Mouse (Mus musculus) gastrocnemius, adult 18-20 months (tissue): ENCODE measurements around the gene Syvn1. TPM values are rescaled to one million over a fixed set of nuclear protein-coding genes. Genes with fewer than 3 reads are reported as not detected.

Experiments
- DNase-seq: peaks from one replicate; pipeline ENCODE4 v3.0.0; 2021; ENCODE audit warnings: low spot score
- long read RNA-seq, 2 experiments: library from polyadenylated mRNA; stranded (forward); transcript quantifications; one replicate each; pipeline ENCODE4 v2.0.0; 2021
- total RNA-seq, 2 experiments: library from RNA; stranded (reverse); gene quantifications; 2 replicates each; pipeline ENCODE4 v1.2.3; 2021

The Syvn1 gene
- 10 to 100 TPM; 18.4 to 20.5 TPM for total RNA-seq
- long read RNA-seq, experiment 1, transcript Syvn1-204 (16 exons, 3,464 nt) = major isoform, 8 of 17 reads
- long read RNA-seq, experiment 1, partial matches to known transcripts = 5 of 17 reads
- long read RNA-seq, experiment 1, other reads (novel, unspliced or antisense) = 4 of 17 reads
- long read RNA-seq, experiment 2, transcript Syvn1-204 (16 exons, 3,464 nt) = major isoform, 18 of 24 reads
- long read RNA-seq, experiment 2, partial matches to known transcripts = 4 of 24 reads
- long read RNA-seq, experiment 2, other reads (novel, unspliced or antisense) = 2 of 24 reads

DNA sequence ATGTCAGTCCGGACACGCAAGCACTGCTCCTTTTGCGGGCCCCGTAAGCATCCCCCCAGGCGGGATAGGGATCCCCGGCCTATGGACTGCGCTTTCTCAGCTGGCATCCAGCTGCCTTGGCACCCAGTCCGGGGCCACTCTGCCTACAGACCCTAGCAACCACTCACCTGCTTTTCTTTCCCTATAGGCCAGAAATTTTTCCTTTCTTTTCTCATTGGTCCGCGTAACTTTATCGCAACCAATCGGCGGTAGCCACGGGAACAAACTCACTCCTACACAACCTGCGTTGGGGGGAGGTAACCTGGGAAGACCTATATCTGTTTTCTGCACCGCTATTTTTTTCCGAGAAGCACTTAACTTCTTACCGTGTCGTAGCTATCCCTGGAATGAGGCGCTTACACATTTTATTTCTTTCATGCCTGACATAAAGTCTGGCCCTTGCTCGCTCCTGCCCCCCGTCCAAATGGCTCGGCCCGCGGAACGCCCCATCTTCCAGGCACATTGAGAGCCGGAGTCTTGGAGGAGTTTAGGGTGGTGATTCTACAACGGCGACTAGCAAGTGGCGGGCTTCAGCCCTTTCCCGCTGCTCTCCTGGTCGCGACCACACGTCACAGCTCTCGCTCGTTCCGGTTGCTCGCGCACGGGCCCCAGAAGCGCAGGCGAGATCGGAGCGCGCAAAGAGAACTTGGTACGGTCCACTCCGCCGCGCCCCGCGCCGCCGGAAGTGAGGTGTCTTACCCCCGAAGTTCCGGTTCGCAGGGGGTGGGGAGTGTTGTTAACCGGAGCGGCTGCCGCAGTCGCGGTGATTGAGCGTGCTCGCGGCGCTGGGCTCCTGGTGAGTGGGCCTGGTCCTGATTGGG is at the start of gene Syvn1:
Gene Syvn1 (plus strand): TSS at position 283 of the 860 bp plus-strand sequence.
- DNase-seq = peak; percentile 92

- DNase-seq = no peak
These were observed 48.2 kb upstream of the Syvn1 start for GRCm38 (mm10) chr19:5998180-5998579.

DNA sequence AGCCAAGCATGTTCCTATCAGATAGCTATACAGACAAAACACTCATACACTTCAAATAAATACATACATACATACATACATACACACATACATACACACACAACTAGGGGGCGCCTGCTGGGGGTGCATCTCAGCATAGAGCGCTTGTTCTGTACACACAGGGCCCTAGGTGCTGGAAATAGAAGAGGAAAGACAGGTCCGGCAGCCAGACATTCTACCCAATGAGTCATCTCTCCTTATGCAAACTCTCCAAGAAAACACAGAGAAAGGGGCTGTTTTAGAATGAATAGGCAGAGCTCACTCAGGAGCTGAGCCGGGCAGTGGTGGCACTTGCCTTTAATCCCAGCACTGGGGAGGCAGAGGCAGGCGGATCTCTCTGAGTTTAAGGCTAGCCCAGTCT is 46.4 kb upstream of the Syvn1 start:
- no peak for DNase-seq

DNA sequence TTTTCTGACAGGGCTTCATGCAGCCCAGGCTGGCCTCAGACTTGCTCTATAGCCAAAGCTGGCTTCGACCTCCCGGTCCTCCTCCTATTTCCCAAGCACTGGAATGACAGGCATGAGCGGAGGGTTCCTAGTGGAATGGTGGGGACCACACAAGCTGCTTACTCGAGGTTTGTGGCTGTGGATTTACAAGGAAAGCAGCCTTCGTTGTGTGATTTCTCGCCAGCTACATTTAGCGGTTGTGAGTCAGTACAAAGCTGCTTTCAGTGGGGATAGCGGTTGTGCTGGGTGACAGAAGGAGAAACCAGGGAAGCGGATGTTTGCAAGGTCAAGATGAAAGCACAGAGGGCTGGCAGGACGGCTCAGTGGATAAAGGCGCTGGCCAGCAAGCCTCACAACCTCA is 40.8 kb upstream of the Syvn1 start:
- DNase-seq = no peak

DNA sequence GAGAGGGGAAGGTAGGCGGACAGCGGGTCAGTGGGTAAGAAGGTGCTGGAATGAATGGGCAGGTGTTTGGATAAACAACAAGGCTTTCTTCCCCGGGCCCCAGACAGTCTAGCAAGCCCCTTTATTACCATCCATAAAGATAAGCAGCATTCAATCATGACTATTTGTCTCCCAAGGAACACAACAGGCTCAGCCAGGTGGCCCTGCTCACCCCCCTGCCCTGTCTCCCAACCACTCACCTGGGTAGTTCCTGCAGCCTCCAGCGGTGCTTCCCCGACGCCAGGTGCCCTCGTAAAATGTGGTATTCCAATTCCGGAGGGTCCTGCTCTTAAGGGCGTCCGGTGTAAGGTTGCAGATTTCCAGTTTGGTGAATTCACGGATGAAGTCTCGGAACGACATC is 39.4 kb upstream of the Syvn1 start:
- no peak for DNase-seq

DNA sequence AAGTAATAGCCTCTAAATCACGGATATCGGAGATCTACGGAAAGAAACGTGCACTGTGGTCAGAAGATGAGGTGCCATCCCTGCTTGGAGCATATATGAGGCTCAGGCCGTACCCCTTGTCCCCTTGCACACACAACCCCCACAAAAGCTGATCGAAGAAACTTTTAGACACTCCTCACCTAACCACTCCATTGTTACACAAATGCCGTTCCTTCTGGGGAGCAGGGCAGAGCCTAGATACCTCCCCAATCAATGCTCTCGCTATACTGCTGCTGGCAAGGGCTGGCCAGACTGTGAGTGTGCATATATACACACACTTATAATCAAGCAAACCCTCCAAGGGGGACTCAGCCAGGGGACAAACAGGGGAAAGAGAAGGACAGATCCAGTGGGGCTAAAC is 37.2 kb upstream of the Syvn1 start:
- DNase-seq = no peak

GRCm38 (mm10) chr19:6013691-6014090 is 32.7 kb upstream of the Syvn1 start:
- no peak for DNase-seq

- peak; percentile 34 for DNase-seq
These were observed 31.3 kb upstream of the Syvn1 start for GRCm38 (mm10) chr19:6014991-6015510.

DNA sequence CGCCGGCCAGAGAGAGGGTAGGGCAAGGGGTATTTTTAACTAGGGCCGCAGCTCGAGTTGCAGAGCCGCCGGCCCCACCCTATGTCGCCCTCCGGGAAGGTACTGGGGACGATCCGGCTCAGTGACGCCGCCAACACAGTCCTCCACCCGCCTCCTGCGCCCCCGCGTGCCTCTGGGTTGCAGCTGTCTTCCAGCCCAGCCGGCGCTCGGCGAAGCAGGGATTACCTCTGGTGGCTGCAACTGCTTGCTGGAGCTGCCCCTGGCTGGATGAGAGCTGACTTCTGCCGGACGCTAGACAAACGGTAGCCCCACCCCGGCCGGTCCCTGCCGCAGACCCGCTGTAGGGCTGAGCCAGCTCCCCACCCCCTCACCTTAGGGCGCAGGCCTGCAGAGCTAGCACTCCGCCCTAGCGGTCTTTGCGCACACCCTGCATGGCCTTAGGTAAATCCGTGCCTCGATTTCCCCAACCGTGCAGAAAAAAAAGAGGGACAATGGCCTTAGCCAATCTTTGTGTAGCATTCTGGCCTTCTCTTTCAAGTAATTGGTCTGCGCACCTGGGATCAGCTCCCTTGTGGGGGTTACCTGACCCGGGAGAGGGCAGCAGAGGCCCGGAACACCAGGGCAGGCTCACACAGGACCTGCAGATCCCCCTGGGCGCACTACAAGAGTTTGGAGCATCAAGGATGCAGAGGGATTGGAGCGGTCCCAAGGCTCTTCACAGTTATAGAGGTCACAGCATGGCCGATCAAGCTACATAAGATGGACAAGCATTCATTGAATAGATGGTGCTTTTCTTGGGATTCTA is 30.7 kb upstream of the Syvn1 start, which contains the start of gene Capn1:
Gene Capn1 (minus strand): TSS at position 387 of the 805 bp plus-strand sequence.
- DNase-seq = peak; percentile 89

GRCm38 (mm10) chr19:6016532-6016931 is 29.8 kb upstream of the Syvn1 start:
- no peak for DNase-seq

- DNase-seq = peak; percentile 92
These were observed 28.0 kb upstream of the Syvn1 start for GRCm38 (mm10) chr19:6018142-6019089.

GRCm38 (mm10) chr19:6020276-6020675 is 26.1 kb upstream of the Syvn1 start:
- DNase-seq = no peak

DNA sequence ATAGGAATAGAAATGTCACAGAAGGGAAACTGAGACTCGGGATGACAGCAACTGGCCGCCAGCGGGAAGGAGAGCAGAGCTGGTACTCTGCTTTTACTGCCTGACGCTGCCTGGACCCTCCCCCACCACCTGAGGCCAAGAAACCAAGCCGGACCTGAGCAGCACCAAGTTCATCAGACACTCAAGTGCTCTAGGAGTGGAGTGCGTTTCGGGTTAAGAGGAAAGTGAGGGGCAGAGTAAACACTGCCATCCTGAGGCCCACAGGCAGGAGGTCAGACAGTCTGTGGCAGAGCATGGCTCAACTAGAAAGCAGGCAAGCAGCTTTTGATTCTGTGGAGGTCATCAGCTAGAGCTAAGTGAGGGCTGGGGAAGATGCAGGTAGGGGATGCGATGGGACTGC is 23.3 kb upstream of the Syvn1 start:
- no peak for DNase-seq

DNA sequence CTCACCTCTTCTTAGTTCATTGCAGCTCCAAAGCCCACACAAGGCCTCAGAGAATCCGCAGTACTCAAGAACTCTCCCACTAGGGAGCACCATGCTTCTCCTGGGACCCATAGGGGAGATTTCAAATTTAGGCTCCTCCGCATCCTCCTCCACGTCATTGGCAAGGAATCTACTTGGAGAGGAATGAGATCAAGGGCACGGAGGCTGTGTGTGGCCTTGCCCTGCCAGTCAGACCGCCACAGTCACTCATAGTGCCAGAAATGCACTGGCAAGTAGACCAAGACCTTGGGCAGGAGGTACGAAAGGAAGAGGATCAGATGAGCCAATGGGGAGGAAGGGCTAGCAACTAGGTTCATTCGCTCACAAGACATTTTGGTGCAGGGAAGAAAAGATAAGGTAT is 22.4 kb upstream of the Syvn1 start:
- DNase-seq = no peak

GRCm38 (mm10) chr19:6028991-6029390 is 17.4 kb upstream of the Syvn1 start:
- no peak for DNase-seq

GRCm38 (mm10) chr19:6029426-6029825 is 16.9 kb upstream of the Syvn1 start:
- DNase-seq = no peak

- no peak for DNase-seq
These were observed 15.7 kb upstream of the Syvn1 start for GRCm38 (mm10) chr19:6030520-6031280.

DNA sequence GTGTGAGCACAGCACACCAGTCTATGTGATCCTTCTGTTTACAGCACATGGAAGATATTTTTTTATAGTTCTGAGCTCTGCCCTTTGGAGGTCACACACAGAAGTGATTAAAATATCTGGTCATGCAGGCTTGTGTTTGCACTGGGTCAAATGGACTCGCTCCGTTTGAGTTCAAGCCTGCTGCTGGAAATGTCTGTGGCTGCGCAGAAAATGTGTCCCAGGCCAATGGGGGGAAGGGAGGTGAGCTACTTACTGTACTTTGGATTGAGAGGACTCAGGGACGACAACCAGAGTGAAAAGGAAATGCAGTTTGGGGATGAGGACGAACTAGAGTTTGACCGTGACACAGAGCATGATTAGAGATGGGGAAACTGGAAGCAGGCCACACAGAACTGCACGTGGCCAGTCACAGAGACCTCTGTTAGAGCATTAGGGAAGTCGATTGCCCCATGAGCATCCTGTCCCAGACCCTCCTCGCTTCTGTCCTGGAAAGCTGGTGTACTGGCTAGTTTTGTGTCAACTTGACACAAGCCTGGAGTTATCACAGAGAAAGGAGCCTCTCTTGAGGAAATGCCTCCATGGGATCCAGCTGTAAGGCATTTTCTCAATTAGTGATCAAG is 10.3 kb upstream of the Syvn1 start:
- no peak for DNase-seq

DNA sequence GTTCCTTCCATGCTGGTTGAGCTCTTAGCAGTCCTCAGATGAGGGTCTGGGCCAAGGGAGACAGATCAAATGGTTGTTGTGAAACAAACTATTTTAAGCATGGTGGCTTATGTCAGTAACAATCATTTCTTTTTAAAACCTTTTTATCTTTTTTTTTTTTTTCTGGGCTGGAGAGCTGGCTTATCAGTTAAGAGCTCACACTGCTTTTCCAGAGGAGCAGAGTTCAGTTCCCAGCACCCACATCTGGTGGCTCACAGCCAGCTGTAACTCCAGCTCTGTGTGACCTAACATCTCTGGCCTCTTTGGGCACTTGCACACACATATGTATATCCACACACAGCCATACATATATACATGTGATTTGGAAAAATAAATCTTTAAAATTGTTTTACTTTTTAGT is 8.7 kb upstream of the Syvn1 start:
- DNase-seq = no peak
